Mouse (Mus musculus): Measurements from ENCODE around the gene Adap2. TPM values are rescaled to one million over a fixed set of nuclear protein-coding genes. Genes with fewer than 3 reads are reported as not detected.
A peak's percentile ranks its signal among the peaks of the same experiment; 100 is the strongest.
"Not testable (repeated sequence)": the region's sequence is repeated elsewhere in the genome, so short reads cannot be mapped to it uniquely, and the experiment has no call there.

Gene Adap2
- total RNA-seq (2021), result 10 to 100 TPM in 1 of 2 experiments, 1 to 10 TPM in 1; 7.1 to 10.6 TPM

DNA sequence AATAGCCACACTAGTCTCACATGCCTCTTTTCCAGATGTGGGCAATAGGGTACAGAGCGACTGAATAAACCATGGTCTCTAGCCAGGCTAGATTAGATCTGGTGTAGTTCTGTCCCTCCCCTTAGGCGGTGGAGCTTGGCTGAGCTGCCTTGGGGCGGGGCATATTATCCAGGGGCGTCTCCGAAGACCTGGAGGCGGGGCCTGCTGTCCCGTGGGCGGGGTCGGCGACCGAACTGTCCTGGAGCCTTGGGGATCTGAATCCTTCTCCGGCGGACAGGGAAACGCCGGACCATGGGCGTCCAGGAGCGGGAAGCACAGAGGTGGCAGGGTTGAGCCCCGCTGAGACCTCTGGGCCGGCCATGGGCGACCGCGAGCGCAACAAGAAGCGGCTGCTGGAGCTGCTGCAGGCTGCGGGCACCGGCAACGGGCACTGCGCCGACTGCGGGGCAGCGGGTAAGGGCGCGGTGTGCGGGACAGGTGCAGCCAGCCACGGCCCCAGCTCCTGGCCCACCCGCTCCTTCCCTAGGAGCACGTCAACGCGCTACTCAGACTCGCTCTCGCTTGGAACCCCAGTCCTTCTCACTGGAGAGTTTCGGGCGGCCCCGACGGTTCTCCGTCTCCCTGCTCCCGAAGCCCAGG is at the start of gene Adap2:
Gene Adap2 (plus strand): TSS at position 249 of the 639 bp plus-strand sequence.
- intact Hi-C loops (cut with DNase I), result no loop called here
- DNase-seq (ENCODE audit: low spot score in 2 of 2), result peak; percentile 51 to 67

DNA sequence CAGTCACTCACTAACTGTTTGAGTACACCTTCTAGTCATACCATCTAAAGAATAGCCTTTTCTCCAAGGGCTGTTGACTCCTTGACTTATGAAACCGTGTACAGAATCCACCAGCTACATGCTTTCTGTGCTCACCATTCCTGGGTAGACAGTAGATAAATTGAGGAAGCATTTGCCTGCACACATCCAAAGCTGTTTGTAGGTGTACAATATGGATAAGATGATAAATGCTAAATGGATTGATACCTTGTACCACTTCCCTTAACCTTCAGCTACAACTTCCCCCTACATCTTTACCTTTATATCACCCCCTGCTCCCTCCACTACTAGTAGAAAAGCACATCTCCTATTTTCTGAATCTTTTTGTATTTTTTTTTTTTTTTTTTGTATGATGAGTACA is 49.5 kb upstream of the Adap2 start:
- intact Hi-C loops (cut with DNase I), result no loop called here
- DNase-seq (ENCODE audit: low spot score in 2 of 2), result no peak

DNA sequence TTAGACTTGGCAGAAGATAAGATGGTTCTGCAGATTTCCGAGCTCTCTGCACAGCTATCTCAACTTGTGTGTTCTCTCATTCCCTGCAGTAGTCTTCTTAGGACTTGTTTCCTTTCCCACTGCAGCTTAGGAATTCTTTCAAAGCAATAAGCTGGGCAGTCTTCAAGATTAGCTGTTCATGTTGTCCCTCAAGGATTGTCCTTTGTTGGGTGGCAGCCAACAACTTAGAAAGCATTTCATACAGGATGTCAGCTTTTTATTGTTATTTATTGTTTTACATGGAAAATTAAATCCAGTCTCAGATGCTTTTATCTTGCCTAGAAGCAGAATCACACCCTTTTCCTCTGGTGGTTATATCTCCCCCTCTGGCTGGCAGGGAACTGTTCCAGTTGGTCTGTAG is 37.5 kb upstream of the Adap2 start:
- DNase-seq (ENCODE audit: low spot score in 2 of 2), result no peak
- intact Hi-C loops (cut with DNase I), result no loop called here

DNA sequence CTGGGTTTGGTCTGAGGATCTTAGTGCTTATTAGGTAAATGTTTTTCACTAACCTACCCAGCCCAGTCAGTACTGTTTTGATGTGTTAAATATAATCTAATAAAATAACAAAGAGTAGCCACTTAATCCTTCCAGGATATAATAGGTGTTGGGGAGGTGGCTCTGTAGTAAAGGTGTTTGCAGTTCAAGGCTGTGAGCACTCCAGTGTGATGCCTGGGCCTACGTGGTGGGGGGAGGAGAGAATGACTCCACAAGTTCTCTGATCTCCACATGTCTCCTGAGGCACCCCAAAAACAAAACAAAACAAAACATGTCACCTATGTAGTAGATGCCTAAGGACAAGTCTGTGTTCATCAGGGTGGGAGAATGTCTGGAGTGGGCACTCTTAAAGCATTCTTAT is 21.9 kb upstream of the Adap2 start:
- no peak for DNase-seq (ENCODE audit: low spot score in 2 of 2)
- intact Hi-C loops (cut with DNase I), result no loop called here

DNA sequence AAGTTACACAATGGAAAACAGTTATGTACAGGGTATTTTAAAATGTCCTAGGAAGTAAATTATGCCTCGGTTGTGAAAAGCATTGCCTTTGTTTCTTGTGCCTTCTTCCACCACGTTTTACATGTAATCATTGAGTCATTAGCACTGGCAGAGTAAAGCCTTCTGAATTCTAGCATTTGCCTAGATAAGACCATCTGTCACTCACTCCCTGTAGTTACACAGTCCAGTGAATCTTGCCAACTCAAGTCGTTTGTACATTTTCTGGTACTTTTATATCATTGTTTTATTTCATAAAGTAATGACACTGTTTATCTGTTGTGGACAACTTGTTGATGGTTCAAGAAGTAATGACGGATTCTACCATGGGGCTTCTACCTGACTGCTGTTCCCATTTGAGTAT is 19.2 kb upstream of the Adap2 start:
- intact Hi-C loops (cut with DNase I), result no loop called here
- no peak for DNase-seq (ENCODE audit: low spot score in 2 of 2)

DNA sequence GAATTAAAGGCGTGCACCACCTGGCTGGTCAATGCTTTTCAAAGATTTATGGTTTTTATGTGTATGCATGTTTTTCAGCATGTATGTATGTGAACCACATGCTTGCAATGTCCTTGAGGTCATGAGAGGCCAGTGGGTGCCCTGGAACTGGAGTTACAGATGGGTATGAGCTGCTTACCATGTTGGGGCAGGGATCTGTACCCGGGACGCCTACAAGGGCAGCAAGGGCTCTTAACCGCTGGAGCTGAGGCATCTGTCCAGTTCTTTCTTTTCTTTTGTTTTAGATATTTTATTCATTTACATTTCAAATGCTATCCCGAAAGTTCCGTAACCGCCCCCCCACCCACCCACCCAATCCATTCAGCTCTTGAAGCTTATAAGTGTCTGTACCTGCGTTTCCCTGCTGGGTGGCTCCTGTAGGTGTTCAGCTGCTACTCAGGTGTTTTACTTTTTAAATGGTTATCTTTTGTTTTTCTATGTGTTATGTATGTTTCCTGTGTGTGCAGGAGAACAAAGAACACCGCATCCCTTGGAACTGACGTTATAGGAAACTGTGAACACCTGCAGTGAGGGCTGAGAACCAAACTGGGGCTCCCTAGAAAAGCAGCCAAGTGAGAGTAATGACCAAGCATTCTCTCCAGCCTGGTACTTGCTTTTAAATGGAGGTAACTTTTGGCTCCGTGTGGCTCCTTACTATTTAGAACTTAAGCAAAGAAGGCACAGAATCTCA is 17.8 kb upstream of the Adap2 start:
- no peak for DNase-seq (ENCODE audit: low spot score in 2 of 2)
- intact Hi-C loops (cut with DNase I), result no loop called here

DNA sequence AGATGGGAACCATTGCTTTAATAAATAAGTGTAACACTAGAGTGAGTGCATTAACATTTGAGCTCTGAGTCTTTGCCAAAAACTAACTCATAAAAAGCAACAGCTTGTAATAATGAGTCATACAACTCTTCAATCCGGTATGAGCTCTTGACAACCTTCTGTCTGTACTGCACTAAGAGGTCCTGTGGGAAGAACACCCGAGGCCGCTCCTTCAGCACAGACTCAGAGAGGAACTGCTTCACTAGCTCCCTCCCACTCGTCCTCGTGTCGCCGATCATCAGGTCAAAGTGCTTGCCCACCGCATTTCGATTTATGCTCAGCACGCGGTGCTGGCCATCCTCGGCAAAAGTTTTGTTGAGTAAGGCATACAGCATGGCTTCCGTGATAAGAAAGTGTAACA is 17.1 kb upstream of the Adap2 start:
- intact Hi-C loops (cut with DNase I), result no loop called here

DNA sequence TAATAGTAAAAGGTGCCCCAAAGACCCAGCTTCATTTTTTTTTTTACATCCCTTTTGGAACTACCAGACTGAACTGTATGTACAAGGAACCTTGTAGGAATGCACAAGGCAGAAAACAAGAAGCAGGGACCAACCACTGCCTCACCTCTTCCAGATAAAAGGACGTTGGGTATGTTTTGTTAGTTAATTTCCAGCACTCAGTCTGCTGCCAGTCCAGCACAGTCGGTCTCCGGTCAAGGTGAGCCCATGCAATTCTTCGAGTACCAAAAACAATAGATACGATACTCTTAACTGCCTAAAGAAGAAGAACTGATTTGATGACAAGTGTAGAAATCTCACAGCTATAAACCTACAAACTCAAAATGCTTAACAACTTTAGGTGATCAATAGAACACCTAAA is 16.1 kb upstream of the Adap2 start:
- intact Hi-C loops (cut with DNase I), result no loop called here
- no peak for DNase-seq (ENCODE audit: low spot score in 2 of 2)

More for the DNA sequence above, 17.1 kb upstream of the Adap2 start:
- no peak for DNase-seq (ENCODE audit: low spot score in 2 of 2)

DNA sequence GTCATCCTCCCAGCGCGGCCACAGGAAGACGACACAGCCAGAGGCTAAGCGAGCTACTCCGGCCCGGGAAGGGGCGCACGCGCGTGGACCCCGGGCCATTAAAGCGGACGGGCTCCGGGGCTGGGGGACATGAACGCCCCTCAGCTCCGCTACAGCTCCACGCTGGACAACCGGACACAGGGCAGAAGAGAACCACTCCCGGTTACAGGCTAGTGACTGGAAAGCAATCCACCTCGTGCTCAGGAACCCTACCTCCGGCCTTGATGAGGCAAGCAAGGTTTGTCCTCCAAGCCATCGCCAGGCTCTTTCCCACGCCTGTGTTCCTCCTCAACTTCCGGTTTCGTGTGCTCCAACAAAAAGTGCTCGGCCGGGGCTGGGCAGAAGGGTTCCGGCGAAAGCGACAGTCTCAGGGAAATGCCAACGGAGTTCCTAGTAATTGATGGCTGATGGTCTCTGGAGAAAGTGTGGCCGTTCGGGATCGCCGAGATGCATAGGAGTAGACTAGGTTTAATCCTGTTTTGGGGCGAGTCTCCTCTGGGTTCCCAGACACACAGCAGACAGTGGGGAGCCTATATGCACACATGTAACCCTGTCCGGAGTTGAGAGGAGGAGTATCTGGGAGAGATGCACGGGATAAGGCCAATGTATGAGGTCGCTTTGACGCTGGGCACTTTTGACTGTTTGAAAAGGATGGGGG is 11.9 kb upstream of the Adap2 start, which contains the start of gene Tefm:
Gene Tefm (minus strand): TSS at position 351 of the 697 bp plus-strand sequence.
- DNase-seq (ENCODE audit: low spot score in 2 of 2), result peak; percentile 85 to 87
- intact Hi-C loops (cut with DNase I), result no loop called here

DNA sequence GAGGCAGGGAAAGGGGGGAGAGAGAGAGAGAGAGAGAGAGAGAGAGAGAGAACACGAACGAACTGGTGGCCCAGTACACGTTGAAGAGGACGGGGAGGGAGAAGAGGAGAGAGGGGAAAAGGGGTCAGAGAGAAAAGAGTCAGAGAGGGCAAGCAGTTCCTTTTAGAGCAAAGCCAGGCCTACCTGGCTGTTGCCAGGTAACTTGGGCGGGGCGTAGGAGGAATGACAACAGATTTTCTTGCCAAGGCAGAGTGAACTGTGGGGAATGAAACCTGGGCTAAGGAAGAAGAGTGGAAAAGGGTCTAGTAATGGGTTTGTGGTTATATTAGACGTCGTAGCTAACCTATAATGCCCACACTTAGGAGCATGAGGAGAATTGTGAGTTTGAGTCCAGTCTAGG is 11.0 kb upstream of the Adap2 start:
- intact Hi-C loops (cut with DNase I), result no loop called here

DNA sequence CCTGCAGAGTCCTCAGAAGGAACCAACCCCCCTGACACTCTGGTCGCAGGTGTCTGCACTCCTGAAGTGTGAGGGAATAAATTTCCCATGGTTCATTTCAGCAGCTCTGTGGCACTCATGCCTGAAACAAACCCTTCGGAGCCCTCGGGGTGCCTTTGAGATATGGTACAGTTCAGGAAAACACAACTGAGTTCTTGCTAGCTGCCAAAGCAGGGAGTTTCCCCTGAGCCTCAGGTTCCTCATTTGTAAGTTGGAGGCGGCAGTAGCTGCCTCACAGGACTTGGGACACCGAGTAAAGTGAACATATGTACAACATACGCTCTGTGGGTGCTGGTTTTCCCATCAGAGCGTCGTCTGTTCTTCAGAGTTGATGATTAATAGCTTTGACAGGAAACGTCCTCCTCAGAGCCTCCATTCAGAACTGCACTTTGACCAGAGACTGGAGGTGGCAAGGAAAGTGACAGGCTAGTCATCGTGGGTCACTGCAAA is 8.1 kb upstream of the Adap2 start:
- no peak for DNase-seq (ENCODE audit: low spot score in 2 of 2)
- intact Hi-C loops (cut with DNase I), result no loop called here

More for the DNA sequence above, 11.0 kb upstream of the Adap2 start:
- DNase-seq (ENCODE audit: low spot score in 2 of 2), result no peak

DNA sequence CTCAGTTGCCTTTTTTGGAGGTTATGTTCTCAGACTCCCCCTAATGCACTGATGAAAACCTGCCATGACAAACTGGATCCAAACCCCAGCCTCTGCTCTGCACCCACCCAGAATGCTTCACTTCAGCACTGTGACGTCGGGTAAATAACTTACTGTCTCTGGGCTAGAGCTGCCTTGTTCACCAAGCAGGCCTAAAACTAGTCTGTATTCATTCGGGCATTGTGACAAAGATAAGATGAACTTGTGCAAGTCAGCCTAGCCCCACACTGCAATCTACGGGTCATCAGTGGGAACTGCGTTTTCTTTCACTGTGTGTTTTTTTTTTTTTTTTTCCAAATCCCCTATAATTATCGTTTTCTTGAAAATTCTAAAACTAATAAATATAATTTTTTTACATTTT is 6.2 kb upstream of the Adap2 start:
- intact Hi-C loops (cut with DNase I), result no loop called here
- no peak for DNase-seq (ENCODE audit: low spot score in 2 of 2)

DNA sequence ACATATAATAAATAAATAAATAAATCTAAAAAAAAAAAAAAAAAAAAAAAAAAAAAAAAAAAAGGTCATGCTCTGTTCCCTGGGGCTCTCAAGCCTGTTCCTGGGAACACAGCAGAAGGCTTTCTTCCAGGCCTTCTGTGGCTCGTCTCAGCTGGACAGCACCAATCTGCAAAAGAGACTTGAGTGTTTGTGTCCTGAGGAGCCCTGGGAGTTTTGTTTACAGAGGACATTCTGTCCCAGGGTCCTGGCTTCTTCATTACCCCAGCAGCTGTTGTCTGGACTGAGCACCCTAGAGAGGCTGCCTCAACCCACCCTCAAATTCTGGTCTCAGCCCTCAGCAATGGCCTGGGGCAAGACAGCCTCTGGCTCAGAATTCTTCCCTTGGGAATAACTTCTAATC is 5.6 kb upstream of the Adap2 start:
- DNase-seq (ENCODE audit: low spot score in 2 of 2), result no peak
- intact Hi-C loops (cut with DNase I), result no loop called here

DNA sequence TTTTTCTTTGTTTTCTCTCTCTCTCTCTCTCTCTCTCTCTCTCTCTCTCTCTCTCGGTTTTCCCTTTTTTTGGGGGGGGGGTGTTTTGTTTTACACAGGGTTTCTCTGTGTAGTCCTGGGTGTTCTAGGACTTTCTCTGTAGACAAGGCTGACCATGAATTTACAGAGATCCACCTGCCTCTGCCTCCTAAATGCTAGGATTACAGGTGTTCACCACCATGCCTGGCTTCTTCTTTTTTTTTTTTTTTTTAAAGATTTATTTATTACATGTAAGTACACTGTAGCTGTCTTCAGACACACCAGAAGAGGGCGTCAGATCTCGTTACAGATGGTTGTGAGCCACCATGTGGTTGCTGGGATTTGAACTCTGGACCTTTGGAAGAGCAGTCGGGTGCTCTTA is 4.9 kb upstream of the Adap2 start:
- intact Hi-C loops (cut with DNase I); DNase-seq (ENCODE audit: low spot score in 2 of 2): not testable (repeated sequence)

DNA sequence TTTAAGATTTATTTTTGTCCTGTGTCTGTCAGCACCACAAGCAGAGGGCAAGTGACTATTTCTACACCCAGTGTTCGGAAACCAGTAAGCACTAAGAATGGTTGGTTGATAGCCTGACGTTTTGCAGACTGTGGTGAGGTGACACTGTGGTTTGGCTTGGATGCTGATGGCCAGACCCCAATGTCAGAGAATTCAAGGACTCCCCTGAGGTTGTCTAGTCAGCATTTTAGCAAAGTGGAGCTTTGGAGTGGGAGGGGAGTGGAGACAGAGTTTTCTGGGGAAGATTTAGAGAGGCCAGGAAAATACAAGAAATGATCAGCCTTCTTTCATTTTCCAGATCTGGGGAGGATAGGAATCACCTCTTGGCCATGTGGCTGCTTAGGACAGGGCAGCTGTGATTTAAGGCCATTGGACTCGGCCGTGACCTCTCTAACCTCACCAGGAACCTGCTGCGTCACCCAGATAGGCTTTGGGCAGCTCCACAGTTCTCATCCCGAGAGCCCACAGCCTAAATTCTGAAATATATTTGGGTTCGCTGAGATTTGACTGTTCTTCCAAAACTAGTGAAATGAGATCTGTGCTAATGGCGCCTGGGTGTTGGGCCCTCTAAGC is 4.4 kb upstream of the Adap2 start:
- intact Hi-C loops (cut with DNase I), result no loop called here
- DNase-seq (ENCODE audit: low spot score in 2 of 2), result no peak

DNA sequence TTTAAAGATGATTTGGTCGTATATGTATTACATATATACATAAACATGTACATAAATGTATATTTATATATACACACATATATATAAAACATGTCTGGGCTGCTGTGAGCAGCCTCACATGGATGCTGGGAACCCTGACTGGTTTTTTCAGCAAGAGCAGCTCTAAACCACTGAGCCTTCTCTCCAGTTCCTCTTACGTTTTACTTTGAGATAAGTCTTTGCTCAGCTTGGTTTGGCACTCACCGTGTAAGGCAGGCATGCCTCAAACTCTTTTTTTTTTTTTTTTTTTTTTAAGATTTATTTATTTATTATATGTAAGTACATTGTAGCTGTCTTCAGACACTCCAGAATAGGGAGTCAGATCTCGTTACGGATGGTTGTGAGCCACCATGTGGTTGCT is 3.3 kb upstream of the Adap2 start:
- intact Hi-C loops (cut with DNase I), result no loop called here
- no peak for DNase-seq (ENCODE audit: low spot score in 2 of 2)

DNA sequence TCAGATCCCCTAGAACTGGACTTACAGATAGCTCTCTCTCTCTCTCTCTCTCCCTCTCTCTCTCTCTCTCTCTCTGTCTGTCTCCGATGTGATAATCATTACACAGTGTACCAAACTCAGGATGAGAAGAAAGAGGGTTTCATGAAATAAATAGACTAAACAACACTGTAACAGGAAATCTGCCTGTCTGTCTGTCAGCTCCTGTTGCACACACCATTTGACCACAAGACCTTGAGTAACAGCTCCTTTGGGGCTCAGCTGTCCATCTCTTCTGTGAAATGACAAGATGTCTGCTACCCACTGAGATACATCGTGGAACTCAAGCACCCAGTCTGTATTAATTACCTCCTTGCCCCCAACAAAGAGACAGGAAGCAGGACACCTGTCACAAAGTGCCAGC is 2.4 kb upstream of the Adap2 start:
- intact Hi-C loops (cut with DNase I), result no loop called here
- no peak for DNase-seq (ENCODE audit: low spot score in 2 of 2)

DNA sequence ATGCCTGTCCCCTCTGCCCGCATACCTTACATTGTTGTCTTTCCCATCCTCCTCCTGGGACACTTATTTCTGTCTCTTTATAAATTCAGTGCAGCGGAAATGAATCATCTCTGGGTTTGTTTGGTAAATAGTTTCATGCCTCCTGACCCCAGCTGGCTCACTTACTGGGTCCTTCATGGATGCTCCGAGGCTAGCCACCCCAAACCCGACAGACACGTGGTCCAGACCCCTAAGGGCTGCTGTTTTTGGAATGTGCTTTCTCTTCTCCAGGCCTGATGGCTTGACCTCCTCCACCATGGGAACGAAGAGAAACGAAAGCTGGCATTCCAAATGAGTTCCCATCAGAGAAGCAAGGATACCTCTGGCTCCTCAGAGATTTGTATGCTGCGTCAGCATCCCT is 1.5 kb upstream of the Adap2 start:
- no peak for DNase-seq (ENCODE audit: low spot score in 2 of 2)
- intact Hi-C loops (cut with DNase I), result no loop called here

DNA sequence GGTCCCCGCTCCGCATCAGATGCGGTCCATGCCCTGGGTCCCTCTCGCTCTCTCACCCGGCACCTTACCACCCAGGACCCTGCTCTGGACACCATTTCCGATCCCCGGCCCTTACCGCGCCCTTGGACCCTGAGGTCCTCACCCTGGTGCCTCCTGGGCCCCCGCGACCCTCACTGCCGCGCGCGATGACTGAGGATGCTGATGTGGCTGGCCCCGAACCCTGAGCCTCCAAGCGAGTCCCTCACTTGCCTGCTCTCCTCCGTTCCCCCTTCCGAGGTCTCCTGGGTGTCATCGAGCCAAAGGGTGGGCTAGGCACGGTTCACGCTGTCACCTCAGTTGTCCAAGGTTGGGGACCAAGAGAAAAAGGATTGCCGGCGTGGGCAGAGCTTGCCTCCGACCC is 596 bp downstream of the Adap2 start:
- no peak for DNase-seq (ENCODE audit: low spot score in 2 of 2)
- intact Hi-C loops (cut with DNase I), result no loop called here

DNA sequence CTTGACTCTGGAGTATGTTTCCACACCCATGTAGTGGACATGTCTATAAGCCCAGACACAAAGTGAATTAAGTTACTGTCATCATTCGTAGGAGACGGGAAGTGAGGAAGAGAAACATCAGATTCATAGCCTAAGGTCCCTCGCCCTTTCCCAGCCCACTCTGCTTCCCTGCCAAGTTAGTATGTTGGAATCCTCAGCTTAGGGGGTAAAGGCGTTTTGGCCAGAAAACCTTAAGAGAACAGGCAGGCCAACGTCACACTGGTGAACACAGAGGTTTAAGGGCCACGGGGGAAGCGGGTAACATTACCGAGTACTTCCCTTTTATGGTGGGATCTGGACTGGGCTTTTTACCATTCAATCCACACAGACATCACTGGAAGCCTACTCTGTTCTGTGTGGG is 1.6 kb downstream of the Adap2 start:
- DNase-seq (ENCODE audit: low spot score in 2 of 2), result no peak
- intact Hi-C loops (cut with DNase I), result no loop called here

Measured in left cerebral cortex, postnatal 36 days (tissue).